Mouse (Mus musculus) ES-E14 (cell line): ENCODE data around the gene Gmfg.

ENCODE experiments used
- CHD2 ChIP-seq: IDR thresholded peaks from 2 replicates; pipeline ENCODE4 v1.6.1; 2014; ENCODE audit warnings: mild to moderate bottlenecking, low read depth, low read length, inconsistent platforms
- HCFC1 ChIP-seq: IDR thresholded peaks from 2 replicates; pipeline ENCODE4 v1.6.1; 2012; ENCODE audit warnings: low read length, inconsistent platforms, borderline replicate concordance; ENCODE audit not compliant: insufficient read depth
- MAFK ChIP-seq: IDR thresholded peaks from 2 replicates; pipeline ENCODE4 v1.6.1; 2014; ENCODE audit warnings: mild to moderate bottlenecking, low read depth, low read length, inconsistent platforms; ENCODE audit not compliant: insufficient read depth
- ZC3H11A ChIP-seq: IDR thresholded peaks from 2 replicates; pipeline ENCODE4 v1.6.1; 2012; ENCODE audit warnings: low read depth, mild to moderate bottlenecking, inconsistent platforms, low read length, borderline replicate concordance
- ZNF384 ChIP-seq: IDR thresholded peaks from 2 replicates; pipeline ENCODE4 v1.6.1; 2012; ENCODE audit warnings: low read depth, low read length, inconsistent platforms

DNA sequence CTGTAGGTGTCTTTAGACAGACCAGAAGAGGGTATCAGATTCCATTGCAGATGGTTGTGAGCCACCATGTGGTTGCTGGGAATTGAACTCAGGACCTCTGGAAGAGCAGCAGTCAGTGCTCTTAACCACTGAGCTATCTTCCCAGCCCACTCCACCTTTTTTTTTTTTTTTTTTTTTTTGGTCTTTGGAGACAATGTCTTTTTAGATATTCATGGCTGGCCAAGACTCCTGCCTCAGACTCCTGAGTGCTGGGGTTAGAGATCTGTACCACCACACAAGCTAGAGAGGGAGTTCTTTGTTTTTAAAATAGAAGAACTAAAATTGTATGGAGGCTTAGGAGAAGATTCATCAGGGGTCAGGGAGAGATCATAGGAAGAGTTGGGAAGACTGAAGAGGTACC lies 717 bp downstream of the Gmfg start:
- TF ChIP-seq ZNF384 (peak; percentile 54; the same call in 1 of the 2 replicates), MAFK (no peak), ZC3H11A (no peak), HCFC1 (no peak), CHD2 (no peak)
